Mouse (Mus musculus): ENCODE measurements at regions not wholly inside any gene's neighbourhood (a gene's known extent, or its start where the extent isn't known, plus 50 kb on each side); places are given as distances from the start of the nearest gene placed in this dataset.

DNA sequence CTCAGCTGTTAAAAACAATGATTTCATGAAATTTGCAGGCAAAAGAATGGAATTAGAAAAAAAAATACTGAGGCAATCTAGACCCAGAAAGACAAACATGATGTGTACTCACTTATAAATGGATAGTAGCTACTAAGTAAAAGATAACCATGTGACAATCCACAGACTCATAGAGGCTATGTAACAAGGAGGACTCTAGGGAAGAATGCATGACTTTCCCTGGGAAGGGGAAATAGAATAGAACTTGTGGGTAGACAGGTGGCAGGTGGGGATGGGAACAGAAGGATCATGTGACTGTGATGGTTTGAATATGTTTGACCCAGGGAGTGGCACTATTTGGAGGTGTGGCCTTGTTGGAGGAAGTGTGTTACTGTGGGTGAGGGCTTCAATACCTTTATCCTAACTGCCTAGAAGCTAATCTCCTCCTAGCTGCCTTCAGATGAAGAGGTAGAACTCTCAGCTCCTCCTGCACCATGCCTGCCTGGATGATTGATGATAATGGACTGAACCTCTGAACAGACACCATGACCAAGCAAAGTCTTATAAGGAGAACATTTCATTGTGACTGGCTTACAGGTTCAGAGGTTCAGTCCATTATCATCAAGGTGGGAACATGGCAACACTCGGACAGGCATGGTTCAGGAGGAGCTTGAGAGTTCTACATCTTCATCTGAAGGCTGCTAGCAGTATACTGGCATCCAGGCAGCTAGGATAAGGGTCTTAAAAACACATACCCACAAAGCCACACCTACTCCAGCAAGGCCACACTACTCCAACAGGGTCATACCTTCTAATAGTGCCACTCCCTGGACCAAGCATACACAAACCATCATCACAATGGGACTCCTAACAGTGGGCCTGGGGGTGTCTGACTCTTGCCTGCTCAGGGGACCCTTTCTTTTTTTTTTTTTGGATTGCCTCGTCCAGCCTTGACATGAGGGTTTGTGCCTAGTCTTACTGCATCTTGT is 183.6 kb downstream of the Ipo8 start:
- ATAC-seq (ENCODE audit: low FRiP score) (no peak), DNase-seq (ENCODE audit: low spot score) (no peak)
- no peak overlapping the region for H3K9ac ChIP-seq (ENCODE audit: low read depth, low read length)
- H3K27me3 ChIP-seq (ENCODE audit: control insufficient read depth, insufficient read depth, low read length): no peaks in the 10 kb centered on the region
- H3K36me3 ChIP-seq (ENCODE audit: control insufficient read depth, insufficient read depth, low read length): no peaks in the 10 kb centered on the region
- H3K9me3 ChIP-seq (ENCODE audit: control insufficient read depth, low read length): no peaks in the 10 kb centered on the region
- no peaks in the 10 kb centered on the region for H3K4me1 ChIP-seq (replicated peaks; ENCODE audit: control insufficient read depth, insufficient read depth, low read length)
- no peak overlapping the region for H3K27ac ChIP-seq (ENCODE audit: low read depth, low read length)
- H3K4me2 ChIP-seq (replicated peaks; ENCODE audit: low read depth, low read length): no peak overlapping the region
- no peak overlapping the region for H3K4me3 ChIP-seq (ENCODE audit: low read depth, low read length)
- WGBS: 68% methylated on average over 2 of the region's 2 CpGs

DNA sequence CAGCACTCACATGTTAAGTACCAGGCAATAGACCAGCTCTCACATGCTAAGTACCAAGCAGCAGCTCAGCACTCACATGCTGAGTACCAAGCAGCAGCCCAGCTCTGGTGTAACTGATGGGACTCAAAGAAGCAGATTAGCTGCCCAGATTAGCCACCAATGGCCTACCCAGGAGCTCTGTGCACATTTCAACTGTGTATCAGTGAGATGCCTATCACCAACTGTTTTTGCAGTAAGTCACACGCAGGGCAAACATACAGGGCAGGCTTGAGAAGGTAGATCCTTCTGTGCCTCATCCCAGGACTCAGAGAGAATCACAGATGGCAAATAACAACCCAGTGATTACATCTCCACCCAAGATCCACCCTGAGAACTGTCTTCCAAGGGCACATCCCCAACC is 190.7 kb downstream of the Ipo8 start:
- no peaks in the 10 kb centered on the region for H3K4me1 ChIP-seq (replicated peaks; ENCODE audit: control insufficient read depth, insufficient read depth, low read length)
- H3K9me3 ChIP-seq (ENCODE audit: control insufficient read depth, low read length): no peaks in the 10 kb centered on the region
- H3K27me3 ChIP-seq (ENCODE audit: control insufficient read depth, insufficient read depth, low read length): no peaks in the 10 kb centered on the region
- 78% methylated on average over 1 of the region's 1 CpGs for WGBS
- H3K36me3 ChIP-seq (ENCODE audit: control insufficient read depth, insufficient read depth, low read length): no peaks in the 10 kb centered on the region
- ATAC-seq (ENCODE audit: low FRiP score): no peak
- no peak overlapping the region for H3K4me2 ChIP-seq (replicated peaks; ENCODE audit: low read depth, low read length)
- no peak overlapping the region for H3K9ac ChIP-seq (ENCODE audit: low read depth, low read length)
- no peak for DNase-seq (ENCODE audit: low spot score)
- H3K27ac ChIP-seq (ENCODE audit: low read depth, low read length): no peak overlapping the region
- no peak overlapping the region for H3K4me3 ChIP-seq (ENCODE audit: low read depth, low read length)

DNA sequence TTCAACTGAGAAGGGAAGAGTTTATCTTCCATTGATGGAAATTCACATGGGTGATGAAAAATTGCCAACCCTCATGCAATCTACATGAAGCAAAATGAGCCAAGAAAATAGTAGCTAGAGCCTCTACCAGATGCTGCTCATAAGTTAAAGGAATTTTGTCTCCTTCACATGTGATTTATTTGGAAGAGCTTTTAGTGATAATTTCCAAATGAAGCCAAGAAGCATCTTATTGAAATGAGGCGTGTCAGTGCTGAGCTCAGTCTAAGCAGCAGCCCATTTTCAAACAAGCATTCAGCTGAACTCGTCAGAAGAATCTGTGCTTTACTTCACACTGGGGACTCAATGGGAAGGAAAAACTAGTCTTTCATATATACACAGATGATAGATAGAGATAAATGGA is 190.0 kb upstream of the Tmtc1 start:
- H3K27ac ChIP-seq (ENCODE audit: low read depth, low read length): no peak overlapping the region
- H3K9me3 ChIP-seq (ENCODE audit: control insufficient read depth, low read length): no peaks in the 10 kb centered on the region
- no peaks in the 10 kb centered on the region for H3K4me1 ChIP-seq (replicated peaks; ENCODE audit: control insufficient read depth, insufficient read depth, low read length)
- H3K4me3 ChIP-seq (ENCODE audit: low read depth, low read length): no peak overlapping the region
- no peak overlapping the region for H3K4me2 ChIP-seq (replicated peaks; ENCODE audit: low read depth, low read length)
- H3K36me3 ChIP-seq (ENCODE audit: control insufficient read depth, insufficient read depth, low read length): no peaks in the 10 kb centered on the region
- ATAC-seq (ENCODE audit: low FRiP score) (no peak), DNase-seq (ENCODE audit: low spot score) (no peak)
- H3K9ac ChIP-seq (ENCODE audit: low read depth, low read length): no peak overlapping the region
- 89% methylated on average over 2 of the region's 2 CpGs for WGBS
- H3K27me3 ChIP-seq (ENCODE audit: control insufficient read depth, insufficient read depth, low read length): no peaks in the 10 kb centered on the region

DNA sequence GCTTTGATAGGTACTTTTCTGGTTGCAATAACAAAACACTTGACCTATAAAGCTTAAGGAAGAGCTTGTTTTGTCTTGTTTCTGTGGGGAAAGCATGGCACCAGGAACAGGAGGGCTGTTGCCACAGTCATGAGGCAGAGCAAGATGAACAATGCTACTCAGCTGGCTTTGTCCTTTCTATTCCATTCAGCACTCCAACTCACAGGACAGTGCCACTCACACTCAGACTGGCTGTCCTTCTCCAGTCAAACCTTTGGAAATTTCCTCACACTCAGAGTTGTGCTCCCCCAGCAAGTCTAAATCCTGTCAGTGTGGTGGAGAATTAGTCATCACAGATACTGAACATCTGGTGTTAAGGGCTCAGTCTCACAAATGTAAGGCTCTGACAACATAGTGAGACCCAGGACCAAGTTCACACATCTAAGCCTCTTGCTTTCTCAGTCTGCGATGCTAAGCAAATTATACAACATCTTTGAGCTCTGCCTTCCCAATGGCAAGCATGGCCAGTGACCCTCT is 183.0 kb upstream of the Tmtc1 start:
- no peak for ATAC-seq (ENCODE audit: low FRiP score)
- H3K36me3 ChIP-seq (ENCODE audit: control insufficient read depth, insufficient read depth, low read length): no peaks in the 10 kb centered on the region

DNA sequence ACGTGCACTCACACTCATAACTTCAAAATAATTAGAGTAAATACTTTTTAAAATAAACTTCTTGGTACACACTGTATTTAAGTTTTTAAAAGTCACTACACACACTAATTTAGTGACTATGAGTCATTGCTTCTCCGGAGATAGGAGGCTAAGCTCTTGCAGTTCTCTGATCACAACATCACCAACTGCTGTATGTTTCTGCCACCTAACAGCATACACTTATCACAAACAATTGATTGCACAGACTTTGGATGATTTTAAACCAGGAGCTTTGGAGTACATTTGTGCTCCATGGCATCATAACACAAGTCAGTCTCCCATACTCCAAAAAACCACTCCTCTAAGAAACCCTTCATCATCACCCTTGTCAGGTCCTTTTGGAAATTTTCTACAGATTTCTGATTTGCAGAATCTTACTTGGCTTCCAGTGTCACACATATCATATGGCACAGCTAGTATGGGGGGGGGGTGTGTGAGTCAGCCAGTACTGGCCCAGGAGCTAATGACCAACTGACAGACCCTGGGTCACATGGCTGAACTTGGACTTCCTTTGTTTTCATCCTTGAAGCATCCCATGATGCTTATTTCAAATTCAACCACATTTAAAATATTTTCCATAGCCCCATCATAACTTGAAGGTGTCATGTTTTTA is 179.1 kb upstream of the Tmtc1 start:
- no peaks in the 10 kb centered on the region for H3K27me3 ChIP-seq (ENCODE audit: control insufficient read depth, insufficient read depth, low read length)
- H3K36me3 ChIP-seq (ENCODE audit: control insufficient read depth, insufficient read depth, low read length): no peaks in the 10 kb centered on the region
- H3K4me1 ChIP-seq (replicated peaks; ENCODE audit: control insufficient read depth, insufficient read depth, low read length): no peaks in the 10 kb centered on the region
- H3K4me2 ChIP-seq (replicated peaks; ENCODE audit: low read depth, low read length): no peak overlapping the region
- ATAC-seq (ENCODE audit: low FRiP score) (no peak), DNase-seq (ENCODE audit: low spot score) (no peak)
- no peak overlapping the region for H3K4me3 ChIP-seq (ENCODE audit: low read depth, low read length)
- no peak overlapping the region for H3K9ac ChIP-seq (ENCODE audit: low read depth, low read length)
- 93% methylated on average over 2 of the region's 2 CpGs for WGBS
- H3K9me3 ChIP-seq (ENCODE audit: control insufficient read depth, low read length): no peaks in the 10 kb centered on the region
- H3K27ac ChIP-seq (ENCODE audit: low read depth, low read length): no peak overlapping the region

More for the DNA sequence above, 183.0 kb upstream of the Tmtc1 start:
- no peaks in the 10 kb centered on the region for H3K27me3 ChIP-seq (ENCODE audit: control insufficient read depth, insufficient read depth, low read length)
- WGBS: 100% methylated on average over 1 of the region's 1 CpGs
- no peak overlapping the region for H3K9ac ChIP-seq (ENCODE audit: low read depth, low read length)
- H3K4me3 ChIP-seq (ENCODE audit: low read depth, low read length): no peak overlapping the region
- no peaks in the 10 kb centered on the region for H3K4me1 ChIP-seq (replicated peaks; ENCODE audit: control insufficient read depth, insufficient read depth, low read length)
- H3K9me3 ChIP-seq (ENCODE audit: control insufficient read depth, low read length): no peaks in the 10 kb centered on the region
- H3K27ac ChIP-seq (ENCODE audit: low read depth, low read length): no peak overlapping the region
- H3K4me2 ChIP-seq (replicated peaks; ENCODE audit: low read depth, low read length): no peak overlapping the region
- no peak for DNase-seq (ENCODE audit: low spot score)

DNA sequence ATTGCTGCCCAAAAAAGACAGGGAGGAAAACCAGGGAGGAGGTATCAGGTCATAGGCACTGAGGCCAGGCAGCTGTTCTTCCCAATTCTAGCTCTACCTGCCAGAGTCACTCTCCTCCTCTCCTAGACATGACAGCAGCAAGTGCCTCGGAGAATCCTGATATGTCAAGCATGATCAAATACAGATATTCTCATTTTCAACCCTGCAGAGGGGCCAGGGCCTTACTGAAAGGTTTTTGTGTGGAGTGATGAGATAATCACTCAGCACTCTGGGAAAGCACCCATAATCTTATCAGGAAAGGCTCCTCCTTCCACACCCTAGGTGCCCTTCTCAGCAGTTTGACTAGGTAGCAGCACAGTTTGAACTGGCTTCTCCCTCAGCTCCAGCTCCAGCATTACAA is 175.8 kb upstream of the Tmtc1 start:
- Histone ChIP-seq H3K9me3 (ENCODE audit: control insufficient read depth, low read length) (no peaks in the 10 kb centered on the region), H3K36me3 (ENCODE audit: control insufficient read depth, insufficient read depth, low read length) (no peaks in the 10 kb centered on the region), H3K4me2 (replicated peaks; ENCODE audit: low read depth, low read length) (no peak overlapping the region), H3K4me1 (replicated peaks; ENCODE audit: control insufficient read depth, insufficient read depth, low read length) (no peaks in the 10 kb centered on the region), H3K4me3 (ENCODE audit: low read depth, low read length) (no peak overlapping the region), H3K27ac (ENCODE audit: low read depth, low read length) (no peak overlapping the region), H3K27me3 (ENCODE audit: control insufficient read depth, insufficient read depth, low read length) (no peaks in the 10 kb centered on the region), H3K9ac (ENCODE audit: low read depth, low read length) (no peak overlapping the region)
- no peak for ATAC-seq (ENCODE audit: low FRiP score)
- no peak for DNase-seq (ENCODE audit: low spot score)
- 92% methylated on average over 1 of the region's 1 CpGs for WGBS

DNA sequence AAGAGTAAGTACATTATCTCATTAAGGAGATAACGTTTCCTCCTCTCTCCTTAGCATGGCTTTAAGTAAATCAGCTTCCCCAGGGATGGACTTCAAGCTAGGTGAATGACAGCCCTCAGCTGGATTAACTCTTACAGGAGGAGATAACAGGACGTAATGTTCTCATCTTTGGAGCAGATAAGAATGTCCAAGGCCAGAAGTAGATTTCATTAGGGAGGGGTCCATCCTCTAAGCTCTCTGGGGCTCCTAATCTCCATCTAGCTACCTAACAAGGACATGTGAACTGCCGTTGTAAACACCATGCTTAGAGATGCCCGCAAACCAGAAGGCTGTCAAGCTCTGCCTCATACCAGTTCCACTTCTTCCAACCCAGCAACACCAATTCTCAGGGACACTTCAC is 171.7 kb upstream of the Tmtc1 start:
- Histone ChIP-seq H3K4me1 (replicated peaks; ENCODE audit: control insufficient read depth, insufficient read depth, low read length) (no peaks in the 10 kb centered on the region), H3K4me3 (ENCODE audit: low read depth, low read length) (no peak overlapping the region), H3K4me2 (replicated peaks; ENCODE audit: low read depth, low read length) (no peak overlapping the region), H3K27ac (ENCODE audit: low read depth, low read length) (no peak overlapping the region), H3K27me3 (ENCODE audit: control insufficient read depth, insufficient read depth, low read length) (no peaks in the 10 kb centered on the region), H3K9me3 (ENCODE audit: control insufficient read depth, low read length) (no peaks in the 10 kb centered on the region), H3K36me3 (ENCODE audit: control insufficient read depth, insufficient read depth, low read length) (no peaks in the 10 kb centered on the region), H3K9ac (ENCODE audit: low read depth, low read length) (no peak overlapping the region)
- ATAC-seq (ENCODE audit: low FRiP score) (no peak), DNase-seq (ENCODE audit: low spot score) (no peak)
- 53% methylated on average over 4 of the region's 4 CpGs for WGBS

DNA sequence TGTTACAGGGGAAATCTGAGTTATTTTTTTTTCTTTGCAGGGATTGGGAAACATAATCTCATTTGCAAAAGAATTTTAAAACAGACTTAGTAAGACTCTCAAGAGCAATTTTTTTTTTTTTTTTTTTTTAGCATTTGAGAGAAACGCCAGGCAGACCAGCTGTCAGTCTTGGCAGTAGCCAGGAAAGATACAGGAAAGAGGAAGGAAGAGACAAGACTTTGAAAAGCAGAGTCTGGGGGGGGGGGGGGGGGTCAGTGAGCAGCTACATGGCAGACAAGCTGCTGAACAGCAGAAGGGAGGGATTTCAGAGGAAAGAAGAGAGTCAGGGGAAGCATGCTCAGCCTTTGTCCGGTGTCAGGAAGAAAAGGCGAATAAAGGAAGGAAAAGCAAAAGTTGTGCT is 171.3 kb upstream of the Tmtc1 start:
- Histone ChIP-seq H3K36me3 (ENCODE audit: control insufficient read depth, insufficient read depth, low read length) (no peaks in the 10 kb centered on the region), H3K27ac (ENCODE audit: low read depth, low read length) (no peak overlapping the region), H3K4me2 (replicated peaks; ENCODE audit: low read depth, low read length) (no peak overlapping the region), H3K4me3 (ENCODE audit: low read depth, low read length) (no peak overlapping the region), H3K27me3 (ENCODE audit: control insufficient read depth, insufficient read depth, low read length) (no peaks in the 10 kb centered on the region), H3K9me3 (ENCODE audit: control insufficient read depth, low read length) (no peaks in the 10 kb centered on the region), H3K4me1 (replicated peaks; ENCODE audit: control insufficient read depth, insufficient read depth, low read length) (no peaks in the 10 kb centered on the region), H3K9ac (ENCODE audit: low read depth, low read length) (no peak overlapping the region)
- ATAC-seq (ENCODE audit: low FRiP score): no peak
- WGBS: 54% methylated on average over 3 of the region's 3 CpGs
- no peak for DNase-seq (ENCODE audit: low spot score)

DNA sequence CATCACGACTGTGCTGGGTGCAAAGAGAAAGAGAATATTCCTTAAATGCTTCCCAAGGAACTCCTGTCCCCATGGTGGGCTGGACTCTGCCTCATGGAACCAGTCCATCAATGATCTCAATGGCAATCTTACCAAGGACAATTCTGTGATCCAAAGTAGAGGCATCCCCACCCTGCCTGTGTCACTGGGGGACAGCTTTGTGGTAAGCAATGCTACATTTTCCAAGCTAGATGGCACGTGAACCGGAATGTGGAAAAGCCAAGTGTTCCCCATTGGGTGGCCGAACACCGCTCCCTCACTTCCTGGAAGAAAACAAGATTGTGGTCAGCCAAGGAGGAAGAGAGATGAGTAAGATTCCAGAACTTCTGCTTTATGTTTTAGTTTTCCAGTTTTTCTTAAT is 164.7 kb upstream of the Tmtc1 start:
- Histone ChIP-seq H3K27me3 (ENCODE audit: control insufficient read depth, insufficient read depth, low read length) (no peaks in the 10 kb centered on the region), H3K4me3 (ENCODE audit: low read depth, low read length) (no peak overlapping the region)

More for the DNA sequence above, 164.7 kb upstream of the Tmtc1 start:
- H3K27ac ChIP-seq (ENCODE audit: low read depth, low read length): no peak overlapping the region
- no peak overlapping the region for H3K4me2 ChIP-seq (replicated peaks; ENCODE audit: low read depth, low read length)
- no peak for ATAC-seq (ENCODE audit: low FRiP score)
- H3K4me1 ChIP-seq (replicated peaks; ENCODE audit: control insufficient read depth, insufficient read depth, low read length): no peaks in the 10 kb centered on the region
- DNase-seq (ENCODE audit: low spot score): no peak
- no peaks in the 10 kb centered on the region for H3K36me3 ChIP-seq (ENCODE audit: control insufficient read depth, insufficient read depth, low read length)
- no peak overlapping the region for H3K9ac ChIP-seq (ENCODE audit: low read depth, low read length)
- 89% methylated on average over 5 of the region's 5 CpGs for WGBS
- no peaks in the 10 kb centered on the region for H3K9me3 ChIP-seq (ENCODE audit: control insufficient read depth, low read length)

Measured in hindbrain, embryonic 11.5 days (tissue).